Comparison of ENCODE assay signal across 10 mouse cellular contexts in genomic region chr4:127314585-127314984, GRCm38 (mm10). TPM values are rescaled to one million over a fixed set of nuclear protein-coding genes. Genes with fewer than 3 reads are reported as not detected.
DNase-seq lines count a peak whose midpoint lies in the region; ATAC-seq and TF ChIP-seq lines count a peak whose summit lies in the region.
"Had no signal": no experiment of that assay in that cellular context is flagged by ENCODE, and none has a peak within 500 bp of the region (broad histone marks: within the 10 kb centered on the region; RNA-seq: fewer than 3 reads in every experiment).

No protein-coding gene starts in this region.

- ATAC-seq in embryonic facial prominence, embryonic 15.5 days (ENCODE audit: insufficient number of reproducible peaks, low FRiP score, low TSS enrichment, low read depth) = no peak
- no peak for ATAC-seq in heart, postnatal 0 days (ENCODE audit: insufficient read depth, low read depth)
- no peak for ATAC-seq in midbrain, embryonic 14.5 days (ENCODE audit: low FRiP score, low TSS enrichment)

- no peak for DNase-seq in layer of hippocampus, adult 2 months (ENCODE audit: low spot score in 2 of 2)
- no peak for DNase-seq in layer of hippocampus, postnatal 36 days
- DNase-seq in heart, postnatal 0 days (ENCODE audit: low spot score) = no peak
- DNase-seq in midbrain, embryonic 14.5 days = peak; percentile 24
- no peak for DNase-seq in right cerebral cortex, postnatal 25 days
- no peak for DNase-seq in cerebellum, adult 9-10 months
- DNase-seq in adrenal gland, adult 2 months = no peak

- TF ChIP-seq EP300 in heart, postnatal 0 days (IDR thresholded peaks at IDR 0.05; ENCODE audit: low read depth) = no peak

- H3K4me2 ChIP-seq in embryonic facial prominence, embryonic 15.5 days (replicated peaks) = peak overlapping the region; percentile 95; the same call in 1 of the 2 replicates
- peak overlapping the region; percentile 92 for H3K4me2 ChIP-seq in heart, postnatal 0 days (ENCODE audit: low read depth, low read length)
- peak overlapping the region; percentile 88 for H3K4me2 ChIP-seq in midbrain, embryonic 14.5 days (ENCODE audit: low read length)

- peak overlapping the region; percentile 71 for H3K4me3 ChIP-seq in layer of hippocampus, adult 2 months
- no peak overlapping the region for H3K4me3 ChIP-seq in embryonic facial prominence, embryonic 15.5 days (replicated peaks)
- no peak overlapping the region for H3K4me3 ChIP-seq in heart, postnatal 0 days (ENCODE audit: low read depth, low read length)
- 0 out of 2 replicates have a peak overlapping the region, but pooled peaks have one; percentile 46 for H3K4me3 ChIP-seq in midbrain, embryonic 14.5 days (replicated peaks; ENCODE audit: low read depth, low read length)

- H3K36me3 ChIP-seq in embryonic facial prominence, embryonic 15.5 days = no peaks in the 10 kb centered on the region
- no peaks in the 10 kb centered on the region for H3K36me3 ChIP-seq in heart, postnatal 0 days (replicated peaks; ENCODE audit: control insufficient read depth, insufficient read depth, low read length)
- no peaks in the 10 kb centered on the region for H3K36me3 ChIP-seq in midbrain, embryonic 14.5 days (ENCODE audit: control insufficient read depth, insufficient read depth, low read length)

- H3K27ac ChIP-seq in layer of hippocampus, adult 2 months = peak overlapping the region; percentile 55
- no peak overlapping the region for H3K27ac ChIP-seq in embryonic facial prominence, embryonic 15.5 days (replicated peaks)
- H3K27ac ChIP-seq in heart, postnatal 0 days (ENCODE audit: low read depth) = peak overlapping the region; percentile 40
- H3K27ac ChIP-seq in midbrain, embryonic 14.5 days (replicated peaks; ENCODE audit: low read depth, low read length) = no peak overlapping the region

- no peaks in the 10 kb centered on the region for H3K9me3 ChIP-seq in embryonic facial prominence, embryonic 15.5 days (replicated peaks)
- H3K9me3 ChIP-seq in heart, postnatal 0 days (replicated peaks; ENCODE audit: control insufficient read depth, low read length) = no peaks in the 10 kb centered on the region
- H3K9me3 ChIP-seq in midbrain, embryonic 14.5 days (ENCODE audit: control insufficient read depth, low read length) = no peaks in the 10 kb centered on the region

- H3K4me1 ChIP-seq in embryonic facial prominence, embryonic 15.5 days = peaks cover 19% of the 10 kb centered on the region
- no peaks in the 10 kb centered on the region for H3K4me1 ChIP-seq in heart, postnatal 0 days (ENCODE audit: control insufficient read depth, insufficient read depth)
- H3K4me1 ChIP-seq in midbrain, embryonic 14.5 days (ENCODE audit: control insufficient read depth, insufficient read depth, low read length) = peaks cover 13% of the 10 kb centered on the region

- H3K27me3 ChIP-seq in embryonic facial prominence, embryonic 15.5 days = peaks cover 16% of the 10 kb centered on the region; the same call in 1 of the 2 replicates
- H3K27me3 ChIP-seq in heart, postnatal 0 days (ENCODE audit: control insufficient read depth, insufficient read depth, low read length) = peaks cover 32% of the 10 kb centered on the region
- no peaks in the 10 kb centered on the region for H3K27me3 ChIP-seq in midbrain, embryonic 14.5 days (ENCODE audit: control insufficient read depth, insufficient read depth, low read length)

- TF ChIP-seq CTCF in layer of hippocampus, adult 2 months (conservative IDR thresholded peaks at IDR 0.05) = no peak
- no peak for TF ChIP-seq CTCF in heart, postnatal 0 days (IDR thresholded peaks at IDR 0.05; ENCODE audit: low read depth)

- WGBS in embryonic facial prominence, embryonic 15.5 days = 43% methylated on average over 9 of the region's 9 CpGs
- 54% methylated on average over 9 of the region's 9 CpGs for WGBS in heart, postnatal 0 days
- 45% methylated on average over 9 of the region's 9 CpGs for WGBS in midbrain, embryonic 14.5 days

- peak overlapping the region; percentile 39; the same call in 1 of the 2 replicates for H3K9ac ChIP-seq in embryonic facial prominence, embryonic 15.5 days
- peak overlapping the region; percentile 63; the same call in 1 of the 2 replicates for H3K9ac ChIP-seq in heart, postnatal 0 days (replicated peaks; ENCODE audit: low read depth, low read length)
- peak overlapping the region; percentile 65; the same call in 1 of the 2 replicates for H3K9ac ChIP-seq in midbrain, embryonic 14.5 days (replicated peaks; ENCODE audit: low read length)

RNA-seq across cellular contexts. Expression of gene Gja4, which starts 0.7 kb away (rescaled TPM):
- total RNA-seq in layer of hippocampus, adult 2 months (2021) = 1 to 10 TPM; 2.2 to 4.2 TPM
- 1 to 10 TPM; 1.5 to 2.1 TPM for total RNA-seq in layer of hippocampus, postnatal 36 days (2021)
- 17.7 and 17.8 TPM in 2 replicates for polyA plus RNA-seq in embryonic facial prominence, embryonic 15.5 days (2015; fragmentation: Nextera tagmentation; extraction: Ambion mirVana)
- total RNA-seq in heart, postnatal 0 days (2014; rRNA removed; ENCODE audit: low replicate concordance) = 38.4 and 45.0 TPM in 2 replicates
- polyA plus RNA-seq in heart, postnatal 0 days (2015; fragmentation: Nextera tagmentation; extraction: Ambion mirVana) = 20.7 and 23.4 TPM in 2 replicates
- polyA plus RNA-seq in midbrain, embryonic 14.5 days (2014; fragmentation: Nextera tagmentation; extraction: Ambion mirVana) = 15.7 and 24.4 TPM in 2 replicates
- total RNA-seq in adrenal gland, adult 2 months (2021) = 1 to 10 TPM; 2.7 to 6.7 TPM
- polyA plus RNA-seq in adrenal gland, adult 2 months (2012; rRNA removed) = 15.9 and 16.0 TPM in 2 replicates
- total RNA-seq: MEL had no signal

RNA-seq across cellular contexts. Expression of gene Gjb3, which starts 16.1 kb away (rescaled TPM):
- under 1 TPM; 0.37 to 0.38 TPM for total RNA-seq in layer of hippocampus, adult 2 months (2021)
- total RNA-seq in layer of hippocampus, postnatal 36 days (2021) = under 1 TPM; 0.30 to 0.50 TPM
- 14.3 and 16.0 TPM in 2 replicates for polyA plus RNA-seq in embryonic facial prominence, embryonic 15.5 days (2015; fragmentation: Nextera tagmentation; extraction: Ambion mirVana)
- not detected in 2 replicates for total RNA-seq in heart, postnatal 0 days (2014; rRNA removed; ENCODE audit: low replicate concordance)
- polyA plus RNA-seq in heart, postnatal 0 days (2015; fragmentation: Nextera tagmentation; extraction: Ambion mirVana) = 0.16 and 0.18 TPM in 2 replicates
- polyA plus RNA-seq in midbrain, embryonic 14.5 days (2014; fragmentation: Nextera tagmentation; extraction: Ambion mirVana) = 0.18 and 0.38 TPM in 2 replicates
- under 1 TPM in 1 of 2 experiments, not detected in 1; 0.24 TPM for total RNA-seq in adrenal gland, adult 2 months (2021)
- 0.08 TPM in 1 of 2 replicates, not detected in the other for polyA plus RNA-seq in adrenal gland, adult 2 months (2012; rRNA removed)
- total RNA-seq: MEL had no signal

RNA-seq across cellular contexts. Expression of gene Gjb4, which starts 39.3 kb away (rescaled TPM):
- total RNA-seq in layer of hippocampus, adult 2 months (2021) = not detected
- total RNA-seq in layer of hippocampus, postnatal 36 days (2021) = under 1 TPM in 1 of 2 experiments, not detected in 1; 0.25 TPM
- 4.4 and 5.3 TPM in 2 replicates for polyA plus RNA-seq in embryonic facial prominence, embryonic 15.5 days (2015; fragmentation: Nextera tagmentation; extraction: Ambion mirVana)
- total RNA-seq in heart, postnatal 0 days (2014; rRNA removed; ENCODE audit: low replicate concordance) = not detected in 2 replicates
- not detected in 2 replicates for polyA plus RNA-seq in heart, postnatal 0 days (2015; fragmentation: Nextera tagmentation; extraction: Ambion mirVana)
- not detected in 2 replicates for polyA plus RNA-seq in midbrain, embryonic 14.5 days (2014; fragmentation: Nextera tagmentation; extraction: Ambion mirVana)
- not detected for total RNA-seq in adrenal gland, adult 2 months (2021)
- polyA plus RNA-seq in adrenal gland, adult 2 months (2012; rRNA removed) = 0.11 TPM in 1 of 2 replicates, not detected in the other
- total RNA-seq: left cerebral cortex, postnatal 25 days; MEL had no signal

RNA-seq across cellular contexts. Expression of gene Gjb5, which starts 43.4 kb away (rescaled TPM):
- not detected for total RNA-seq in layer of hippocampus, adult 2 months (2021)
- total RNA-seq in layer of hippocampus, postnatal 36 days (2021) = not detected
- polyA plus RNA-seq in embryonic facial prominence, embryonic 15.5 days (2015; fragmentation: Nextera tagmentation; extraction: Ambion mirVana) = 2.3 and 3.4 TPM in 2 replicates
- total RNA-seq in heart, postnatal 0 days (2014; rRNA removed; ENCODE audit: low replicate concordance) = 1.7 and 2.7 TPM in 2 replicates
- 0.51 and 0.63 TPM in 2 replicates for polyA plus RNA-seq in heart, postnatal 0 days (2015; fragmentation: Nextera tagmentation; extraction: Ambion mirVana)
- not detected in 2 replicates for polyA plus RNA-seq in midbrain, embryonic 14.5 days (2014; fragmentation: Nextera tagmentation; extraction: Ambion mirVana)
- total RNA-seq in adrenal gland, adult 2 months (2021) = under 1 TPM; 0.17 to 0.73 TPM
- 0.27 and 0.34 TPM in 2 replicates for polyA plus RNA-seq in adrenal gland, adult 2 months (2012; rRNA removed)
- total RNA-seq: left cerebral cortex, postnatal 25 days; MEL had no signal

Comparison
In these comparisons a context has a peak if more than half of its experiments do, and no peak if none do; other contexts are left out.
1. H3K27ac ChIP-seq: peak in layer of hippocampus, adult 2 months (single experiment) and heart, postnatal 0 days (single experiment); none in embryonic facial prominence, embryonic 15.5 days (single experiment) and midbrain, embryonic 14.5 days (single experiment).
2. H3K4me3 ChIP-seq: peak in layer of hippocampus, adult 2 months (single experiment) and midbrain, embryonic 14.5 days (single experiment); none in embryonic facial prominence, embryonic 15.5 days (single experiment) and heart, postnatal 0 days (single experiment).
3. Peak in every context shown above with its lines, with median percentiles within 50 percentile points of each other: H3K4me2 ChIP-seq and H3K9ac ChIP-seq.